Mouse (Mus musculus): ENCODE measurements around the gene Mrpl47.

The Mrpl47 gene

DNA sequence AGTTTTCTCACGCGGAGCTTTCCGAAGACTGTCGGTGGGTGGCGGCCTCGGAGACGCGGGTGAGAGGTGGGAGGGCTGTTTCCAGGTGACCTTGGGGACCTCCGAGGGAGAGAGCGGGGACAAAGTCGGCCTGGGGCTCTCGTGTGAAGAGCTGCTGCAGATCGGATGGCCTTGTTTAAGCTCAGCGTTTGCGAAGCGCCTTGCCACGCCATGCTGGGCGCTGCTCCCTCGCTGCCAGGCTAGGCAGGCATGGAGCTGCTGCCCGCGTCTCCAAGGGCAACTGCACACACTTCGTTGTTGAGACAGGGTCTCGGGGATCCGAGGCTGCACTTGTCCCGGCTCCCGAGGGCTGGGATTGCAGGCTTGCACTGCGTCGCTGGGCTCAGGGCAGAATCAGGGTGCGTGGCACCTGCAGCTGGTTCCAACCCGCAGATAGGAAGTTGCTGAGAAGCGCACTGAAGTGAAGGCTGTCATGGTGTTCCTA, at the start of gene Mrpl47:
Gene Mrpl47, minus strand, starts transcription at position 434 of the 484 bp plus-strand sequence.
- TF ChIP-seq GATA4 (IDR thresholded peaks at IDR 0.05; ENCODE audit: insufficient replicate concordance, low read length) = no peak

DNA sequence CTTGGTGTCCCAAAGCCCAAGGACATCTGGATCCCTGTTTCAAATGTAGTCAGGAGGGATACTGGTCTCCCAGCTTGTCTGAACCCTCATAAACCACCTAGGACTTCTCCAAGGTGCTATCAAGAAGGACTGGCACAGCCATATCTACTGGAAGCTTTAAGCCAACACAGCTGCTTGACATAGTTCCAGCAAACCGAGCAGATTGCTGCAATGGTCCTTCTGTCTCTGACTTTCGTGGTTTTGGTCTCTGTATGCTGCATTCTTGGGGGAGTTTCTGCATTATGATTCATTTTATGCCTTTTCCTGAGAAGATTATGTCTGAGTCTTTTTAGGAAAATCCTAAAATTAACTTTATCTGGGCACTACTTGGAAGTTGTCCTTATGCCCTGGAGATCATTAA, 33.4 kb upstream of the Mrpl47 start:
- no peak for TF ChIP-seq GATA4 (IDR thresholded peaks at IDR 0.05; ENCODE audit: insufficient replicate concordance, low read length)

DNA sequence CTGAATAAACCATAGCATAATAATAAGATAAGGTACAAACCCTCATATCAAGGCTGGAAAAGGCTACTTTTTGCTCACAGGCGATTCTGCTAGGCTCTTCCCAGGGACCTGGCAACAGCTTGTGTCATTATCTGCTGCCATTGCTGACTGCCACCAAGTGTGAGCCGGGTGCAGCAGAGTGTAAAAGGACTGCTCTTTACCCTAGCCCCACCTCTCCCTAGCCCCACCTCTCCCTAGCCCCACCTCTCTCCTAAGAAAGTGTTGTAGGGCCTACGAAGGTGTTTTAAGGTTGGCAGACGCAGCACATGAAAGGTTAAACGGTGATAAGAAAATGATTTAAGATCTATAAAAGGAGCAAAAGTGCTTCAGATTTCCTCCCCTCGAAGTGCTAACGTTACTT, 26.5 kb upstream of the Mrpl47 start:
- TF ChIP-seq GATA4 (IDR thresholded peaks at IDR 0.05; ENCODE audit: insufficient replicate concordance, low read length) = no peak

DNA sequence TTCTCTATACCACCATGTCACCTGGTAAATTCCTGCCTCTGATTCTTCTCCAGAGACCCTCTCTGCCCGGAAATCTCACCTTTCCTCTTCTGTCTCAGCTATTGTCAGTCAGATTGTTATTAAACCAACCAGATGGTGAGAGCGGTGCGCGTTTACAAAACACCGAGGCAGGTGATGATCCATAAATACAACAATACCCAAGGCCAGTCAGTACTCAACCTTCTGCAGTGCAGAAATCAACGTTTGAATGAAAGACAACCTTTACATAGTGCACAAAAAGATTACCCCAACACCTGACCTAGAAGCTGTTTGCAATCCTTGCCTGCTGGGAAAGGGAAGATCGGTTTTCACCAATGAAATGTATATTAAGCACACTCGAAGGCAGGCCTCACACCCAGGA, 25.6 kb upstream of the Mrpl47 start:
- no peak for TF ChIP-seq GATA4 (IDR thresholded peaks at IDR 0.05; ENCODE audit: insufficient replicate concordance, low read length)

DNA sequence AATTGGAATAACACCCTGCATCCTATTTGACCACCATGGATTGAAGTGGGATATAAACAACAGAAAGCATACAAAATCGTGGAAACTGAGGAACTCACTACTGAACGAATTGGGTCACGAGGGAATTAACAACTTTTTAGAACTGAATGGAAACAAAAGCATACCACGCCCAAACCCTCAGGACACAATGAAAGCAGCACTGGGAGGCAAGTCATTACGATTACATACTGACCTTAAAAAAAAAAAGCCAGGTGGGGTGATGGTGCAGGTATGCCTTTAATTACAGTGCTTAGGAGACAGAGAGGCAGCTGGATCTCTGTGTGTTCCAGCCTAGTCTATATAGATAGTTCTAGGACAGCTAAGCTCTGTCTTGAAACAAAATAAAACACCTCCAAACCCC, 21.8 kb upstream of the Mrpl47 start:
- no peak for TF ChIP-seq GATA4 (IDR thresholded peaks at IDR 0.05; ENCODE audit: insufficient replicate concordance, low read length)

DNA sequence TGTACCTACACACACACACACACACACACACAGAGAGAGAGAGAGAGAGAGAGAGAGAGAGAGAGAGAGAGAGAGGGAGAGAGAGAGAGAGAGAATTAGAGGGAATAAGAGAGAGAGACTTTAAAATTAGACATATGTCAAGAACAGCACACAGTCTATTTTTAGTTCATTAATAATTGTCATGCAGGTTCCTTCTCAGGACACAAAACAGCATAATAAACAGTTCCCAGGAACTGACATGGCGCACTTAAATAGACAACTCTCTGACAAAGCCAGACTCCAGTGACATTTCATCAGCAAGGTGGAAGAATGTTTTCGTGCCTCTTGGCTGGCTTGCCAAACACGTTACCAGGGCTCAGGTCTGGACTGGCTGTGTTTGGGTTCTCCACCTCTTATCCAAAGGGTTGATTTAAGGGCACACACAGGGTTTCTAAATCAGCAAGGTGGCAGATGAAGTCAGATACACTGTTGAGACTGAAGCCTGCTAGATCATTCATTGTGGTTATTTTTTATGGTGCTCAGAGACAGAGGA, 17.0 kb upstream of the Mrpl47 start:
- TF ChIP-seq GATA4 (IDR thresholded peaks at IDR 0.05; ENCODE audit: insufficient replicate concordance, low read length) = no peak

DNA sequence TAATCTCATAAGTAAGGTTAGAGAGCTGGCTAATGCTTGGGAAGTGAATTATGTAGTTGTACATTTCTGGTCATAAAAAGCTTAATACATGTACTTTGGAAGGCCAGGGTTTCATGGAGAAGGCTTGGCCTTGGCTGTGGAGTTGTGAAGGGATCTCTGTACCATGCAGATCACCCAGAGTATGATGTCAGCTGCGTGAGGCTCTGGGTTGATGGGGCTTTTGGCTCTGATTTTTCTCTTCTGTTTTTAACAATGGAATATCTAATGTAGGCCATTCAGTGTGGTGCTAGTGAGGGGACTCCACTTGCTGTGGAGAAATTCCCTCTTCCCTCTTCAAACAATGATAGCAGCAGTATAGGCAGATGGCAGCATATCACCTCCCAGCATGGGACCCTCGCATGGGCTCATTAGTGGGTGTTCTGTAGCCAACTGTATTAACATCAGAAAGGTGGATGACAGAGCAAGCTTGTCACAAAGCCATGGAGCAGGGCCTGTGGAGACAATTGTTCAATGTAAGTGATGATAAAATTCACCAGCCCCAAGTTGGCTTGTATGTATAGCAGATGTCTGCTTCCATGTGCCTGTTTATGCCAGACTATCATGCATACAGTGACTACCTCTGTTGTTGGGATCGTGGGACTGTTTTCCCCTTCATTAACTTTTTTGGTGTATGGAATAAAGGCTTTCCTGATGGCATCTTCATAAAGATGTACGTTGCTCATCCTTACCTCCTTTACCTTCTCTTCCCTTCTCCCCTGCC, 12.6 kb upstream of the Mrpl47 start:
- TF ChIP-seq GATA4 (IDR thresholded peaks at IDR 0.05; ENCODE audit: insufficient replicate concordance, low read length) = no peak

DNA sequence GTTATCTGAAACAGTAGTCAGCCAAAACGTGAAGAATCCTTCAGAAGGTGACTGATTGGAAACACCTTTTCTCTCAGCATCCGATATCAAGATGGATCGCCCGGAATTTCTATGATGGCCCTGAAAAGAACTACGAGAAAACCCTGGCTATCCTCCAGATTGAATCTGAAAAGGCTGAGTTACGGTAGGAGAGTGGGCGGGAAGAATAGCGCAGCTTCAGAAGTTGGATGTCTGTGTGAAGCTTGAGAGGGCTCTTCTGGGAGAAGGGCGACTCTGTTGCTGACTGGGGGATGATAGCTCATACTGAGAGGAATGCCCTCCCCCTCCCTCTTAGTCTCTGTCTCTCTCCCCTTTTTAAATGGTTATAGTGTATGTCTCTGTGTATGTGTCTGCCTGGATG, 11.0 kb upstream of the Mrpl47 start:
- no peak for TF ChIP-seq GATA4 (IDR thresholded peaks at IDR 0.05; ENCODE audit: insufficient replicate concordance, low read length)

DNA sequence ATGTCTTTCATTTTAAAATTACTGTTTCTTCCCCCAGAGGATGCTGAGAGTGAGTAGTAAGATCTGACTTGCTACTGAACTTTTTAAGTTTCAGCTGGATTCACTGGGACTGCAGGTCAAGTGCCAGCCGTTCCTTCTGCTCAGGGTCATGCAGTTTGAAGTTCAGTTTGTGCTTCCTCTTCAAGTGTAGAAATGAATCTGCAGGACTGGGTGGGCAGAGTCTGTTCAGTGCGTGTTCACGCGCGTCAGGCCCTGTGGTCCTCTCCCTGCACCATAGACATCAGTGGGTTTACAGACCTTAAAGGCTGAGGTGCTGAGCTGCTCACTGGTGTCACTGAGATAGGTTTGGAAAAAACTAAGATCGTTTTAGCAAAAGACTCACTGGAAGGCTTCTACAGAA, 7.6 kb upstream of the Mrpl47 start:
- TF ChIP-seq GATA4 (IDR thresholded peaks at IDR 0.05; ENCODE audit: insufficient replicate concordance, low read length) = no peak

DNA sequence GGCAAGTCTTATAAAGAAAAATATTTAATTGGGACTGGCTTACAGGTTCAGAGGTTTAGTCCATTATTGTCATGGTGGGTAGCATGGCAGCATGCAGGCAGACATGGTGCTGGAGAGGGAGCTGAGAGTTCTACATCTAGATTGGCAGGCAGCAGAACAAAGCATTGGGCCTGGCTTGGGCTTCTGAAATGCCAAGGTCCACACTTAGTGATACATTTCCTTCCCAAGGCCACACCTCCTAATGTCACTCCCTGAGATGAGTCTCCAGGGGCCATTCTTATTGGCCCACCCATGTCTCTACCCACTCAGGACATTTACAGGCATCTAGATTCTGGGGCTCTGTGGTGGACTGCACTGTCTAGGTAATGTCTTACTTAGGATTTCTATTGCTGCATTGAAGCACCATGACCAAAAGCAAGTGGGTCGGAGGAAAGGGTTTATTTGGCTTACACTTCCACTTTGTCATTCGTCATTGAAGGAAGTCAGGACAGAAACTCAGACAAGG, 4.9 kb upstream of the Mrpl47 start:
- no peak for TF ChIP-seq GATA4 (IDR thresholded peaks at IDR 0.05; ENCODE audit: insufficient replicate concordance, low read length)

DNA sequence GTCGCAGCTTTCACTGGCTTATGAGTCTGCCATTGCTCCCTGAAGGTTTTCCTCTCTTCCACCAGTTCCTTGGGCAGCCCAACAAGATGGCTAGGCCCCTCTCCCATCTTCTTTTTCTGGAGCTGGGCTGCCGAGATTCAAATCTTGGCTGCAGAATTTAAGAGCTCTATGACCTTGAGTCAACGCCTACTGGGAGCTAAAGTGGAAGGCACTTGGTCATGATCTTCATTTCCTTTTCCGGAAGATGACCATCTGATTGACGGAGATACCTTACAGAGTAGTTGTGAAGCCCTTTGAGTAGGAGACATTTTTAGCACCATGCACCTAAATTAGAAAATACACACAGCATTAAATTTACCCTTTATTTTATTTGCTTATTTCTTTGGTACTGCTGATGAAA, 1.1 kb upstream of the Mrpl47 start:
- TF ChIP-seq GATA4 (IDR thresholded peaks at IDR 0.05; ENCODE audit: insufficient replicate concordance, low read length) = no peak

DNA sequence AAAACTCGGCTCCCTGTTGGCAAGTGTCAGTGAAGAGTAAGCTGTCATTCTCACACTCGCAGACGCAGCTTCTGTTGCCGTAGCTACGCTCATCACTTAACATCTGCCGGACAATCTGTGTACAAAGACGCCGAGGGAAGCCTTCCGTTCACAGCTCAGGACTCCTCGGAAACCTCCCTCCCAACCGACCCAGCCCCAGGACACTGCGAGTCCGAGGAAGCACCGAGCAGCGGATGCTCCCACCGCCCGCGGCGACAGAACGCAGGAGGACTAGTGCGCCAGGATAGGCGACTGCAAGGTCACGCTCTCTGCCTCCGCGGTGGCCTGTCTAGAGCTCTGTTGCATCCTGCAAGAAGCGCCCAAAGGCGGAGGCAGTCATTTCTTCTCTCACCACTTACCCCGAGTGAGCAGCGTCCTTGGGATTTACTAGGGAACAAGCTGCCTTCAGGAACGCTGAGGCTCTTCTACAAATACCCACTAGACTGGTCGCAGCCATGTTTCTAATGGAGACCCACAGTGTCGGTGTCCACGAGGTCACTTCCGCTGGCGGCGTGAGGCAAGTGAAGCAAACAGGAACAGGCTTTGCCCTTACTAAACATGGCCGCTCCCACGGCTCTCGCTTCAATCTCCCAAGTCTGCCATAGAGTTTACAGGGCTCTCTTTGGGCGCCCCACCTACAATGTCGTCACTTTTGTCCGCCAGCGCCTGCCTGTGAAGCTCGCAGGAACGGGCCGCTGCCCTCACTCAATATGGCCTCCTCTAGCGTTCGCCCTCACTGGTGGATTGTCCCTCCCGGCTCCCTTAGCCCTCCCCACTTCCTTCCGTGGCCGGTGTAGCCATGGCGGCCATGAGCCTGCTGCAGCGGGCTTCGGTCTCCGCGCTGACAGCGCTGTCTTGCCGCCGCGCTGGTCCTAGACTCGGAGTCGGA, 897 bp downstream of the Mrpl47 start, which contains the start of gene Ndufb5:
Gene Ndufb5, plus strand, starts transcription at position 747 of the 928 bp plus-strand sequence.
- TF ChIP-seq GATA4 (IDR thresholded peaks at IDR 0.05; ENCODE audit: insufficient replicate concordance, low read length) = peak; percentile 39; the same call in 1 of the 2 replicates

DNA sequence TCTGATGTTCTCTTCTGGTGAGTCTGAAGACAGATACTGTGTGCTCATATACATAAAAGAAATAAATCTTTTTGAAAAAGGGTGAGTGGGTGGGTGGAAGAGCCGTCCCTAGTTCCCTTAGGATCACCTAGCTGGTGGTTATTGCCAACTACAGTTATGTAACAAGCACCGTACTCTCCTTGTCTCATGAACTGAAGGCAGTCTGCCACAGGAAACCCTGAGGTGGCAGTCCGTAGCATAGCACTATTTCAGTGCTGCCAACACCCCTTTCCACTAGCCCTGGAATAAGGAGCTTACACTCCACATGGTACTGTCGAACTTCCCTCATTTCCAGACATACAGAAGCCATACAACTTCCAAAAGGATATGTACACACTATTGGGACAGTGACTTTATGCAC, 9.5 kb downstream of the Mrpl47 start:
- TF ChIP-seq GATA4 (IDR thresholded peaks at IDR 0.05; ENCODE audit: insufficient replicate concordance, low read length) = no peak

DNA sequence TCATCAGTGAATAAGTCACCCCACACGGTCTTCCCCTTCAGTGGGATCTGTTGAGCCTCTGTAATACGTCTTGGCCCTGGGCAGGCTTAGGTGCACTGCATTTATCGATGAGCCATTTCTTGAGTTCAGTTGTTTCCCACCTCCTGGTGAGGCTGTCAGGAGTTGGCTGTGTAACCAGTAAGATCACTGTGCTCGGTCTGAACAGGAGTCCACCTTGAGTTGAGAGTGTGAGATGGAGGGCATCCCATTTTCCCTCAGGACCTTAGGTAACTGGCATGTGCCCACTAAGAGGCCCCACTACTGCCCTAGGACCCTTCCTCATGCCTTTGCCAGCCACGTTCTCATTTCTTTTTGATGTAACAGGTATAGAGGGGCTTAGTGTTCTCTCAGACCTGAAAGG, 11.5 kb downstream of the Mrpl47 start:
- no peak for TF ChIP-seq GATA4 (IDR thresholded peaks at IDR 0.05; ENCODE audit: insufficient replicate concordance, low read length)

DNA sequence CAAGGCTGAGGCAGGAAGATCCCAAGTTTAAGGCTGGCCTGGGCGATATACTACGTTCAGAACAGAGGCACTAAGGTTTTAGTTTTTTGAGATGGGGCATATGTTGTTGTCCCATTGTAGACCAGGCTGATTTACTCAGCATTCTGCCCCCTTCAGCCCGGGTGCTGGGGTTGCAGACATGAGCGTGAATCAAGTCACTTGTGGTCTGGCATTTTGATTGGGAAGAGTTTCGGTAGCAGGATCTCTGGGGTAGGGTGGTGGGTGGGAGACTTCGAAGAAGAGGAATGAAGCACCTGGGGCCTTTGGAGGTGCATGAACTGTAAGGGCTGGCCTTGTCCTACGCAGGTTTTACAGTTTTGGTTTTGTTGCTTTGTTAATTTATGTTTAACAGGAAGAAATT, 13.2 kb downstream of the Mrpl47 start:
- no peak for TF ChIP-seq GATA4 (IDR thresholded peaks at IDR 0.05; ENCODE audit: insufficient replicate concordance, low read length)
